Mouse (Mus musculus) limb, embryonic 12.5 days (tissue): ENCODE data around the gene Rin2. TPM values are rescaled to one million over a fixed set of nuclear protein-coding genes. Genes with fewer than 3 reads are reported as not detected.
"Not testable (repeated sequence)": the region's sequence is repeated elsewhere in the genome, so short reads cannot be mapped to it uniquely, and the experiment has no call there.

ENCODE experiments used
- ATAC-seq: fragments of 200-750 bp; cut with Nextera tagmentation; 2 replicates; pipeline ENCODE4 v1.8.0; 2017; ENCODE audit warnings: low read depth, moderate TSS enrichment; ENCODE audit not compliant: insufficient number of reproducible peaks, insufficient read depth, low FRiP score, low TSS enrichment
- H3K27ac ChIP-seq: fragments of 300-500 bp; sonication (generic); 2 replicates; pipeline ENCODE4 v1.5.1; 2016; ENCODE audit warnings: mild to moderate bottlenecking, moderate library complexity
- H3K27me3 ChIP-seq: fragments of 300-500 bp; sonication (generic); 2 replicates; pipeline ENCODE4 v1.6.1; 2016; ENCODE audit warnings: mild to moderate bottlenecking, moderate library complexity
- H3K36me3 ChIP-seq: fragments of 300-500 bp; sonication (generic); 2 replicates; pipeline ENCODE4 v1.6.1; 2016; ENCODE audit warnings: mild to moderate bottlenecking, moderate library complexity
- H3K4me1 ChIP-seq: fragments of 300-500 bp; sonication (generic); replicated peaks from 2 replicates; pipeline ENCODE4 v1.6.1; 2016
- H3K4me2 ChIP-seq: fragments of 300-500 bp; sonication (generic); 2 replicates; pipeline ENCODE4 v1.6.1; 2016; ENCODE audit warnings: mild to moderate bottlenecking, moderate library complexity
- H3K4me3 ChIP-seq: fragments of 300-500 bp; sonication (generic); replicated peaks from 2 replicates; pipeline ENCODE4 v1.5.1; 2016; ENCODE audit warnings: mild to moderate bottlenecking
- H3K9ac ChIP-seq: fragments of 300-500 bp; sonication (generic); replicated peaks from 2 replicates; pipeline ENCODE4 v1.6.1; 2016; ENCODE audit warnings: mild to moderate bottlenecking, moderate library complexity
- H3K9me3 ChIP-seq: fragments of 300-500 bp; sonication (generic); 2 replicates; pipeline ENCODE4 v1.6.1; 2016; ENCODE audit warnings: mild to moderate bottlenecking, moderate library complexity
- WGBS: fragments of 180-500 bp; shearing (Covaris S2); methylation state at CpG from one replicate; pipeline ENCODE4 v1.1.7; 2016; 5-methylcytosine and 5-hydroxymethylcytosine counted together
- polyA plus RNA-seq: library from polyadenylated mRNA; unstranded; fragments of >200 nt; fragmentation: Nextera tagmentation; extraction: Ambion mirVana; gene quantifications from 2 replicates; pipeline ENCODE4 v1.2.1, GENCODE M21; 2016

The Rin2 gene
- polyA plus RNA-seq, 1 experiment from 2014 or later, result 34.9 TPM

DNA sequence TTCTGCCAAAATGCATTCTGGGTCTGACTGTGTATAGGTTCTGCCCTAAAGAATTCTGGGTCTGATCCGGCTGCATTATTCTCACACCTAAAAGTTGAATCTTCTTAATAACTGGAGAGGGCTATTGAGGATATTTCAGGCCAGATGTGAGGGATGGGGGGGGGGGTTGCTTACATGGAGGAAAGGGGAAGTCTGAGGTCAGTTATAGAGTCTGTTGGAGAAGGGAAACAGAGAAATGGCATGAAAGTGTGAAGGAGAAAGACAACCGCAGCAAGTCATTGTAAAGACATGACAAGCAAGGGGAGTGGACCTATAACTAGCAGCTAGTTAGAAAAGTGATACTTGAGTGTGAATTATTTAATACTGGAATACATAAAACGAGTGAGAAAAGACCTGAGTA is 36.5 kb downstream of the Rin2 start:
- WGBS, result 45% methylated on average over 3 of the region's 3 CpGs

DNA sequence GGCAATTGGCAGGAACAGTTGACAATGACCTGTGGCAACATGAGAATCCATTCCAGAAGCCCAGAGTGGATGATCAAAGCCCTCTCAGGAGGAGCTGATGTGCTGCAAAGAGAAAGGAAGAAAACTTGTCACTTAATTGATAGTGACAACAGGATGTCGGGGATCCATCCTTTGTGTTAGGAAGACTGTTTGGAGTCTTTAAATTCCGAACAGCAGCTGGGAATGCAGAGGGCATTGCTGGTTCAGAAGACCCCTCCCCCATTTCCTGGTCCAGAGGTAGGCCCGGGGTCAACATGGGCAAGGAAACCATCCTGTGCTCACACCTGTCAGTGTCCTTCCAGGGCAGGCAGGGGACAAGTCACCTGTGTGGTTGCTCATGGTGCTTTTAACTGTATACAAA is 37.0 kb downstream of the Rin2 start:
- Histone ChIP-seq H3K27me3 (no peaks in the 10 kb centered on the region), H3K4me2 (no peak overlapping the region), H3K9me3 (no peaks in the 10 kb centered on the region), H3K36me3 (0 out of 2 replicates have a peak, but pooled peaks cover 3% of the 10 kb centered on the region), H3K4me3 (no peak overlapping the region), H3K27ac (no peak overlapping the region), H3K4me1 (0 out of 2 replicates have a peak, but pooled peaks cover 12% of the 10 kb centered on the region), H3K9ac (no peak overlapping the region)
- WGBS, result 17% methylated on average over 3 of the region's 3 CpGs
- no peak for ATAC-seq

More for the DNA sequence above, 36.5 kb downstream of the Rin2 start:
- Histone ChIP-seq H3K27me3 (no peaks in the 10 kb centered on the region), H3K9ac (no peak overlapping the region), H3K36me3 (0 out of 2 replicates have a peak, but pooled peaks cover 3% of the 10 kb centered on the region), H3K4me3 (no peak overlapping the region), H3K9me3 (no peaks in the 10 kb centered on the region), H3K27ac (no peak overlapping the region), H3K4me2 (no peak overlapping the region), H3K4me1 (0 out of 2 replicates have a peak, but pooled peaks cover 12% of the 10 kb centered on the region)
- ATAC-seq, result no peak

- H3K36me3 ChIP-seq, result 0 out of 2 replicates have a peak, but pooled peaks cover 3% of the 10 kb centered on the region
- no peaks in the 10 kb centered on the region for H3K4me1 ChIP-seq
- no peak overlapping the region for H3K4me3 ChIP-seq
- no peak overlapping the region for H3K9ac ChIP-seq
- no peaks in the 10 kb centered on the region for H3K27me3 ChIP-seq
- WGBS, result 82% methylated on average over 1 of the region's 1 CpGs
- H3K9me3 ChIP-seq, result no peaks in the 10 kb centered on the region
- H3K27ac ChIP-seq, result no peak overlapping the region
- H3K4me2 ChIP-seq, result no peak overlapping the region
- no peak for ATAC-seq
Observed at GRCm38 (mm10) chr2:145717539-145717938, 42.5 kb downstream of the Rin2 start.

GRCm38 (mm10) chr2:145718624-145719183 is 43.7 kb downstream of the Rin2 start:
- H3K4me2 ChIP-seq, result no peak overlapping the region
- no peaks in the 10 kb centered on the region for H3K9me3 ChIP-seq
- H3K4me3 ChIP-seq, result no peak overlapping the region
- H3K36me3 ChIP-seq, result no peaks in the 10 kb centered on the region
- H3K9ac ChIP-seq, result no peak overlapping the region
- ATAC-seq, result no peak
- H3K27me3 ChIP-seq, result no peaks in the 10 kb centered on the region
- WGBS, result 73% methylated on average over 5 of the region's 5 CpGs
- H3K27ac ChIP-seq, result no peak overlapping the region
- no peaks in the 10 kb centered on the region for H3K4me1 ChIP-seq

GRCm38 (mm10) chr2:145720157-145720556 is 45.1 kb downstream of the Rin2 start:
- H3K9me3 ChIP-seq, result no peaks in the 10 kb centered on the region
- 86% methylated on average over 3 of the region's 3 CpGs for WGBS
- no peaks in the 10 kb centered on the region for H3K4me1 ChIP-seq
- no peak overlapping the region for H3K27ac ChIP-seq
- H3K9ac ChIP-seq, result no peak overlapping the region
- no peaks in the 10 kb centered on the region for H3K36me3 ChIP-seq
- H3K4me2 ChIP-seq, result no peak overlapping the region
- no peaks in the 10 kb centered on the region for H3K27me3 ChIP-seq
- ATAC-seq, result no peak
- H3K4me3 ChIP-seq, result no peak overlapping the region

DNA sequence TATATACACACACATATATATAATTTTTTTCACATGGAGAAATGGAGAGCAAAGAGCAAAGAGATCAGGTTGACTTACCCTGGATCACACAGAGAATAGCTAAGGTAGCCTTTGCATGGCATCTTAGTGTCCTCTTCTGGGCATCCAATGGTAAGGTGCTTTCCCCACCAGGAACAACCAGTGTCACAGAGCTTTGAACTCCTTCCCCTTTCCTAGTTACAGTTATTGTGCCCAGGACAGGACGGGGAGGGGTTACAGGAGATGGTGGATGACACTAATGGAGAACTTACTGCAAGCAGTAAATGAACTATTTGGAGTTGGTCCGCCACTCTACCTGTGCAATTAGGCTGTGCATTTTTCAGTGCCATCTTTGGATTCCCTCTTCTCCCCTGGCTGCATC is 45.7 kb downstream of the Rin2 start:
- Histone ChIP-seq H3K4me2 (no peak overlapping the region), H3K4me1 (no peaks in the 10 kb centered on the region), H3K9ac (no peak overlapping the region), H3K27ac (no peak overlapping the region), H3K4me3 (no peak overlapping the region), H3K9me3 (no peaks in the 10 kb centered on the region), H3K27me3 (no peaks in the 10 kb centered on the region), H3K36me3 (no peaks in the 10 kb centered on the region)
- ATAC-seq, result no peak
- WGBS, result 71% methylated on average over 2 of the region's 2 CpGs

GRCm38 (mm10) chr2:145722304-145722703 is 47.3 kb downstream of the Rin2 start:
- H3K36me3 ChIP-seq, H3K4me1 ChIP-seq, H3K27me3 ChIP-seq, H3K9ac ChIP-seq, ATAC-seq, H3K4me2 ChIP-seq, H3K9me3 ChIP-seq, H3K27ac ChIP-seq, H3K4me3 ChIP-seq: not testable (repeated sequence)
- WGBS, result 79% methylated on average over 2 of the region's 2 CpGs

GRCm38 (mm10) chr2:145724288-145724687 is 49.3 kb downstream of the Rin2 start:
- ATAC-seq, result no peak

DNA sequence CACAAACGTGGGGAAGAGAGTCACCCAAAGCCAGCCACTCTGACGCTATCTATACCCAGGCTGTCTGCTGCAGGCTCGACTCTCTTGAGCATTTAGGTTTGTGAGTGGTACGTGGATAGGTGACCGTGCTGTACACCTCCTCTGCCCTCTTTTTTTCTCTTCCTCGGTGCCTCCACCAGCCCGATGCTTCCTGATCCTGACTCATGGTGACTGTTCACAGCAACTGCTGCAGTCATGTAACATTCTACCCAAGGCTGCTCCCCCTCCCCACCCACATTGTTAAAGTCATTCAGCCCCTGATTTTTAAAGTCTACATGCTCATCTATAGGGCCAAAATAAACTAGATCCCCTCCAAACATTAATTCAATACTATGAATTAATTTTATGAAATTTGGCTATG is 54.4 kb downstream of the Rin2 start:
- H3K9ac ChIP-seq, result no peak overlapping the region
- ATAC-seq, result no peak
- no peak overlapping the region for H3K4me3 ChIP-seq
- H3K4me1 ChIP-seq, result no peaks in the 10 kb centered on the region
- H3K27ac ChIP-seq, result no peak overlapping the region
- no peaks in the 10 kb centered on the region for H3K36me3 ChIP-seq
- WGBS, result 77% methylated on average over 7 of the region's 7 CpGs
- no peaks in the 10 kb centered on the region for H3K9me3 ChIP-seq
- no peaks in the 10 kb centered on the region for H3K27me3 ChIP-seq
- H3K4me2 ChIP-seq, result no peak overlapping the region

More at GRCm38 (mm10) chr2:145724288-145724687, 49.3 kb downstream of the Rin2 start:
- Histone ChIP-seq H3K9ac (no peak overlapping the region), H3K4me1 (no peaks in the 10 kb centered on the region), H3K4me2 (no peak overlapping the region), H3K27ac (no peak overlapping the region), H3K4me3 (no peak overlapping the region), H3K36me3 (no peaks in the 10 kb centered on the region), H3K9me3 (no peaks in the 10 kb centered on the region), H3K27me3 (no peaks in the 10 kb centered on the region)
- 86% methylated on average over 1 of the region's 1 CpGs for WGBS

DNA sequence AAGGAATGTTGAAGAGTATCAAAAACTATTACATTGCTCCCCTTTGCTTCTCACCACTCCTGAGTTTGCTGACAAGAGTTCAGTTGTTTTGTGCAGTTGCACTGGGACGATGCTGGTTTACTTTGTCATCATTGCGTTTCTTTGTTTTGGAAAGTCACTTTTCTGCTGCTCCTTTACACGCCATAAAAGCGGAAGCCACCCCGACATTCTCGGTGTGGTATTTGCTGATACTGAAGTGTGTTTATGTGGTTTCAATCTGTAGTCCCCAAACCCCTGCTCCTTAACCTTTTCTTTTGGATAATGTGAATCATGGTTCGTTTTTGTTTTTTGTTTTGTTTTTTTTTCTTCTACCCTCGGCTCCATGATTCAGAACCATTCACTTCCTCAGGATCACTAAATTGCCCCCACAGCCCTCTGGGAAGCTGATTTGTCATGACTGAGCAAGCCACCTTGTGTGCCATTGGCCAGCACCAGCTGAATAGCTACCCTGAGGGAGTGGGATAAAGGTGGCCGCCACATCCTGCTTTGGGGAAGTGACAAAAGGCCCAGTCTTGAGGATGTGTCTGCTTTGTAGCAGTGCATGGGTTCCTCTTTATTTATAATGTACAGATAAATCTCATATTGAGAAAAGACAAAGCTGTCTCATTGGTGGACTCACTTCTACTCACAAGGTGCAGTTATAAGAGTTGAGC is 55.3 kb downstream of the Rin2 start:
- no peak overlapping the region for H3K9ac ChIP-seq
- WGBS, result 83% methylated on average over 9 of the region's 9 CpGs
- ATAC-seq, result no peak

DNA sequence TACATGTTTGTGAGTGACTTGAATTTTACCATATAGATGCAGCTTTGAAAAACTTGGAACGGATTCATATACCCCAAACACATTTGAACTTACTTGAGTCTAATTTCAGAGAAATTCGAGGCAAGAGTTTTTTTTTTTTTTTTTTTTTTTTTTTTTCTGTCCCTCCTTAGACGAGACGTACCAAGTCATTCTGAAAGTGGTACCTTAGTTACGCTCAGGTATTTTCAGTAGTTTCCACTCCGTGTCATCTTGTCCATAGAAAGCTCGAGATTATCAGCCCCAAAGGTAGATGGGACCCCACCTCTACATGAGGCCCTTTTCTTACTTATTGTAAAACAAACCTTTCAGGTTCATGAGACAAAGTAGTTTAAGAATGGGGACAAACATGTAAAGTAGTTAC is 55.9 kb downstream of the Rin2 start:
- no peak overlapping the region for H3K27ac ChIP-seq

More for the DNA sequence above, 55.3 kb downstream of the Rin2 start:
- H3K9me3 ChIP-seq, result no peaks in the 10 kb centered on the region
- H3K4me3 ChIP-seq, result no peak overlapping the region
- no peak overlapping the region for H3K27ac ChIP-seq
- no peaks in the 10 kb centered on the region for H3K36me3 ChIP-seq
- no peaks in the 10 kb centered on the region for H3K4me1 ChIP-seq
- H3K27me3 ChIP-seq, result no peaks in the 10 kb centered on the region
- H3K4me2 ChIP-seq, result no peak overlapping the region

DNA sequence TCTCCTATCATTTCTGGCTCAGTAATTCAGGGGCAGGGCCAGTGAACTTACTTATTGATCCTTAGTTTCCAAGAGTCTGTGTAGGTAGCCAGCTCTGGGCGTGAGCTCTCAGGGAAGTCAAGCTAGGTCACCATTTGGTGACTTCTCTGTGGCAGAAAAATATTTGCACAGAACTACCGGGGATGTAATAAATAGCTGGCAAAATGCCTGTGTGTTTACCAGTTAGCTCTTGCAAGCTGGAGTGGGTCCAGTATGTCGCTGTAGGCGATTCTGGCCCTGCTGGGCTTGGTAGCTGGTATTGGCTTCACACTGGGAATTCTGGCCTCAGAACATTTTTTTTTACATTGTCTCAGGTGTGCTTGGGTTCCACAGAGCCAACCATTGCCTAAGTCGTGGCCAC is 60.1 kb downstream of the Rin2 start:
- Histone ChIP-seq H3K9ac (no peak overlapping the region), H3K27ac (no peak overlapping the region), H3K4me3 (no peak overlapping the region), H3K27me3 (no peaks in the 10 kb centered on the region), H3K36me3 (no peaks in the 10 kb centered on the region), H3K9me3 (no peaks in the 10 kb centered on the region), H3K4me1 (0 out of 2 replicates have a peak, but pooled peaks cover 5% of the 10 kb centered on the region), H3K4me2 (no peak overlapping the region)
- 83% methylated on average over 5 of the region's 5 CpGs for WGBS
- ATAC-seq, result no peak

More for the DNA sequence above, 55.9 kb downstream of the Rin2 start:
- H3K9ac ChIP-seq, result no peak overlapping the region
- no peaks in the 10 kb centered on the region for H3K4me1 ChIP-seq
- ATAC-seq, result no peak
- 87% methylated on average over 7 of the region's 7 CpGs for WGBS
- no peaks in the 10 kb centered on the region for H3K36me3 ChIP-seq
- H3K27me3 ChIP-seq, result no peaks in the 10 kb centered on the region
- no peaks in the 10 kb centered on the region for H3K9me3 ChIP-seq
- no peak overlapping the region for H3K4me3 ChIP-seq
- no peak overlapping the region for H3K4me2 ChIP-seq
